Mouse (Mus musculus) liver, embryonic 15.5 days (tissue): ENCODE results near the gene Thtpa. TPM values are rescaled to one million over a fixed set of nuclear protein-coding genes. Genes with fewer than 3 reads are reported as not detected.
A peak's percentile ranks its signal among the peaks of the same experiment; 100 is the strongest.

Experiments
- ATAC-seq: fragments of 200-750 bp; cut with Nextera tagmentation; 2 replicates; pipeline ENCODE4 v1.8.0; 2017; ENCODE audit warnings: moderate number of reproducible peaks, mild to moderate bottlenecking, moderate library complexity; ENCODE audit not compliant: insufficient read depth
- H3K27ac ChIP-seq: fragments of 300-500 bp; sonication (generic); replicated peaks from 2 replicates; pipeline ENCODE4 v1.5.1; 2015; ENCODE audit warnings: mild to moderate bottlenecking, inconsistent platforms
- H3K27me3 ChIP-seq: fragments of 300-500 bp; sonication (generic); 2 replicates; pipeline ENCODE4 v1.6.1; 2015; ENCODE audit warnings: mild to moderate bottlenecking, inconsistent platforms
- H3K36me3 ChIP-seq: fragments of 300-500 bp; sonication (generic); replicated peaks from 2 replicates; pipeline ENCODE4 v1.6.1; 2015; ENCODE audit warnings: moderate library complexity, mild to moderate bottlenecking, inconsistent platforms
- H3K4me1 ChIP-seq: fragments of 300-500 bp; sonication (generic); replicated peaks from 2 replicates; pipeline ENCODE4 v1.6.1; 2015; ENCODE audit warnings: inconsistent platforms
- H3K4me2 ChIP-seq: fragments of 300-500 bp; sonication (generic); 2 replicates; pipeline ENCODE4 v1.6.1; 2015; ENCODE audit warnings: moderate library complexity, mild to moderate bottlenecking, inconsistent platforms
- H3K4me3 ChIP-seq: fragments of 300-500 bp; sonication (generic); replicated peaks from 2 replicates; pipeline ENCODE4 v1.5.1; 2015; ENCODE audit warnings: mild to moderate bottlenecking, inconsistent platforms
- H3K9ac ChIP-seq: fragments of 300-500 bp; sonication (generic); 2 replicates; pipeline ENCODE4 v1.6.1; 2015; ENCODE audit warnings: moderate library complexity, mild to moderate bottlenecking, inconsistent platforms
- H3K9me3 ChIP-seq: fragments of 300-500 bp; sonication (generic); replicated peaks from 2 replicates; pipeline ENCODE4 v1.6.1; 2016; ENCODE audit warnings: inconsistent platforms
- WGBS: fragments of 180-500 bp; shearing (Covaris S2); methylation state at CpG from one replicate; pipeline ENCODE4 v1.1.7; 2015; ENCODE audit warnings: mixed read lengths; ENCODE audit not compliant: insufficient replicate concordance; 5-methylcytosine and 5-hydroxymethylcytosine counted together
- polyA plus RNA-seq: library from polyadenylated mRNA; unstranded; fragments of >200 nt; fragmentation: Nextera tagmentation; extraction: Ambion mirVana; gene quantifications from 2 replicates; pipeline ENCODE4 v1.2.1, GENCODE M21; 2015

The Thtpa gene
- polyA plus RNA-seq, 1 experiment from 2014 or later = 4.4 TPM

- ATAC-seq = peak; percentile 3; the same call in 1 of the 2 replicates
- Histone ChIP-seq H3K27ac (peak overlapping the region; percentile 76), H3K27me3 (0 out of 2 replicates have a peak, but pooled peaks cover 4% of the 10 kb centered on the region), H3K4me3 (peak overlapping the region; percentile 83), H3K9me3 (no peaks in the 10 kb centered on the region), H3K36me3 (peaks cover 15% of the 10 kb centered on the region), H3K4me1 (peaks cover 61% of the 10 kb centered on the region), H3K4me2 (peak overlapping the region; percentile 75), H3K9ac (peak overlapping the region; percentile 74)
- 49% methylated on average over 9 of the region's 9 CpGs for WGBS
These were observed 679 bp downstream of the Thtpa start for GRCm38 (mm10) chr14:55095263-55095662.

DNA sequence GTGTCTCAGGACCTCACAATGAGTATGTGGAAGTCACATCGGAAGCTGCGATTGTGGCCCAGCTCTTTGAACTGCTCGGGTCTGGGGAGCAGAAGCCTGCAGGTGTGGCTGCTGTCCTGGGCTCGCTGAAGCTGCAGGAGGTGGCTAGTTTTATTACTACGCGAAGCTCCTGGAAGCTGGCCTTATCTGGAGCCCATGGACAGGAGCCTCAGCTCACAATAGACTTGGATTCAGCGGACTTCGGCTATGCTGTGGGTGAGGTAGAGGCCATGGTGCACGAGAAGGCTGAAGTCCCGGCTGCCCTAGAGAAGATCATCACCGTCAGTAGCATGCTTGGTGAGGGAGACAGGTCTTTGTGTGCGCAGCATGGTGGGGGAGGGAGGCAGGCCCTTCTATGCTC is 1.1 kb downstream of the Thtpa start:
- H3K9ac ChIP-seq = 0 out of 2 replicates have a peak overlapping the region, but pooled peaks have one; percentile 74
- H3K4me1 ChIP-seq = peaks cover 61% of the 10 kb centered on the region
- H3K27me3 ChIP-seq = 0 out of 2 replicates have a peak, but pooled peaks cover 4% of the 10 kb centered on the region
- peak overlapping the region; percentile 75 for H3K4me2 ChIP-seq
- H3K27ac ChIP-seq = peak overlapping the region; percentile 76
- 50% methylated on average over 12 of the region's 12 CpGs for WGBS
- ATAC-seq = no peak
- no peaks in the 10 kb centered on the region for H3K9me3 ChIP-seq
- H3K36me3 ChIP-seq = peaks cover 18% of the 10 kb centered on the region
- peak overlapping the region; percentile 83 for H3K4me3 ChIP-seq

- no peak overlapping the region for H3K4me3 ChIP-seq
- H3K9ac ChIP-seq = no peak overlapping the region
- peaks cover 24% of the 10 kb centered on the region for H3K36me3 ChIP-seq
- ATAC-seq = no peak
- H3K4me2 ChIP-seq = no peak overlapping the region
- H3K27me3 ChIP-seq = no peaks in the 10 kb centered on the region
- 71% methylated on average over 9 of the region's 9 CpGs for WGBS
- H3K4me1 ChIP-seq = peaks cover 51% of the 10 kb centered on the region
- no peak overlapping the region for H3K27ac ChIP-seq
- no peaks in the 10 kb centered on the region for H3K9me3 ChIP-seq
These were observed 2.0 kb downstream of the Thtpa start for GRCm38 (mm10) chr14:55096573-55097087.

DNA sequence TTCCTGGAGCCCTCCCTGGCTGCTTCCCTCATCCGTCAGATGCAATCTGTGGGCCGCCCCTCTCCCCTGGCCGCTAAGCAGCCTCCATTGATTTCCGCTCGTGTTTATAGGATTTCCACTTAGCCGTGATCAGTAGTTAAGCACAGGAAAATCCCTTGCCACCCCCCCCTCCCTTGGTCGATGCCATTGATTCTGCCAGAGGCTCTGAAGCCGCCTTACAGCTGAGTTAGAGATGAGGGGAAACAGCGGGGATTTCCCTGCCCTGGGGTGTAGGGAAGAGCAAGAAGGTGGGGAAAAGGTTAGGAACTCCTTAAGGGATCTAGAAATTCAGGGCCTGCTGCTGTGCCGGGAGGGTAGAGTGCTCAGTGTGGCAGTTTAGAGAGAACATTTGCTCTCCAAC is 3.1 kb downstream of the Thtpa start:
- H3K27me3 ChIP-seq = no peaks in the 10 kb centered on the region
- 55% methylated on average over 10 of the region's 10 CpGs for WGBS
- H3K36me3 ChIP-seq = peaks cover 24% of the 10 kb centered on the region
- no peaks in the 10 kb centered on the region for H3K9me3 ChIP-seq
- no peak for ATAC-seq
- H3K9ac ChIP-seq = no peak overlapping the region
- H3K4me1 ChIP-seq = peaks cover 42% of the 10 kb centered on the region
- H3K4me2 ChIP-seq = no peak overlapping the region
- H3K27ac ChIP-seq = no peak overlapping the region
- H3K4me3 ChIP-seq = no peak overlapping the region

DNA sequence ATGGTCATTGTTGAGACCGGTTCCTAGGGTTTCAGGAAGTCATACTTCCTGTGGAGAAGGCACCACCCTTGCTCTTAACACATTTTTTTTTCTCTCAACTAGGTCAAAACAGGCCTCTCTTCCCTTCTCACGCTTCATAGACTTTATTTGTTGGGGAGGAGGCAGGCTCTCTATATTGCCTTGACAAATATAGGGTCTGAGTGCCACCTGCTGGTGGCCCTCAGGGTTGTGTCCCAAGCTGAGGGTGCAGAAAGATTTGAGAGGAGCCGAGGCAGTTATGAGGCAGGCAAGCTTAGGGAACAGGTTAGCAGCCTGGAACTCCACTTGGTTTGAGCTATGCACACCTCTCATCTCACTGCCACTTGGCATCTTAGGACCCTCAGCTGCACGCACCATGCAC is 3.5 kb downstream of the Thtpa start:
- H3K4me2 ChIP-seq = no peak overlapping the region
- no peaks in the 10 kb centered on the region for H3K9me3 ChIP-seq
- peaks cover 38% of the 10 kb centered on the region for H3K4me1 ChIP-seq
- H3K36me3 ChIP-seq = peaks cover 27% of the 10 kb centered on the region
- no peak overlapping the region for H3K4me3 ChIP-seq
- H3K27ac ChIP-seq = no peak overlapping the region
- no peaks in the 10 kb centered on the region for H3K27me3 ChIP-seq
- no peak overlapping the region for H3K9ac ChIP-seq
- 47% methylated on average over 4 of the region's 4 CpGs for WGBS
- ATAC-seq = no peak

GRCm38 (mm10) chr14:55101592-55101991 is 7.0 kb downstream of the Thtpa start:
- no peak overlapping the region for H3K27ac ChIP-seq
- no peak overlapping the region for H3K4me2 ChIP-seq
- peaks cover 31% of the 10 kb centered on the region for H3K4me1 ChIP-seq
- no peaks in the 10 kb centered on the region for H3K9me3 ChIP-seq
- WGBS = 44% methylated on average over 4 of the region's 4 CpGs
- no peak for ATAC-seq
- peaks cover 32% of the 10 kb centered on the region for H3K36me3 ChIP-seq
- no peaks in the 10 kb centered on the region for H3K27me3 ChIP-seq
- no peak overlapping the region for H3K4me3 ChIP-seq
- no peak overlapping the region for H3K9ac ChIP-seq

DNA sequence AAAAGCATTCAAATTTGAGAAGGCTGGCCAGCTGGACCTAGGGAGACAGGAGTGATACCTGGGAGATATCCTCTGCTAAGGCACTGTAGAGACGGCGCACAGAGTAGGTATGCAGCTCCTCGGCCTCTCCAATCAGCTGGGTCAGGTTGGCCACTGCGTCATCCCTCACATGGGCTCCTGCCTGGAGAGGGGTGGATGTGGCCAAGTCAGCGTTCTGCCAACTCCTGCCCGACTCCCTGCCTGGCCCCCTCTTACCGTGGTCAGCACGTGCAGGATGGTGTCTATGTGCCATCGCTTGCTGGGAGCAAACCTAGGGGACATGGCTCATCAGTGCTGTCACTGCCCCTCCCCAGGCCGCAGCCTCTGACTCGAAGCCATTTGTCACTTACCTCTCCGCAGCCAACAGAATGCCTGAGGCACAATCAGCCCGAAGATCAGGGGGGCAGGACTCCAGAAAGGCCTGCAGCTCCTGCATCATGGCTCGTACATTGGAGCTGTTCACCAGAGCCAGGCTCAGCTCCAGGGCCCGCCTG is 7.7 kb downstream of the Thtpa start:
- 83% methylated on average over 15 of the region's 15 CpGs for WGBS
- Histone ChIP-seq H3K27me3 (no peaks in the 10 kb centered on the region), H3K4me3 (no peak overlapping the region), H3K9ac (no peak overlapping the region), H3K4me1 (peaks cover 29% of the 10 kb centered on the region), H3K9me3 (no peaks in the 10 kb centered on the region), H3K36me3 (peaks cover 32% of the 10 kb centered on the region), H3K27ac (no peak overlapping the region), H3K4me2 (no peak overlapping the region)
- ATAC-seq = no peak

DNA sequence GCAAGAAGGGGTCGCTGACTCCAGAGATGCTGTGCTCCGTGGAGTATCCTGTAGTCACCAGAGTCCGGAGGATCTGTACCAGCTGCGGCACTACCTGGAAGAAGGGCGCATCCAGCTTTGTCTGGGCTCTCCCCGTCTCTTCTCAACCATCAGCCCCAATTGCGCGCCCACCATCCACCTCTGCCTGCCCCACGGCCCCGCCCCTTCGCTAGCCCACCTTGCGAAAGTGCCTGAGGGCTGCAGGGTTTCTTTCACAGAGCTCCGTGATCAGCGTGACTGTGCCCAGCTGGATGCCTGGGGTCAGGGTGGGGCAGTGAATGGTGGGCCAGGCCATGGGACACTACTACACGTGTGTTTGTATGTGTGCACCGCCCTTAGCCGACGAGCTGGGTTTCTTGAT is 9.8 kb downstream of the Thtpa start:
- Histone ChIP-seq H3K4me1 (peaks cover 24% of the 10 kb centered on the region), H3K36me3 (peaks cover 22% of the 10 kb centered on the region), H3K4me2 (no peak overlapping the region), H3K9me3 (no peaks in the 10 kb centered on the region), H3K4me3 (no peak overlapping the region), H3K27ac (no peak overlapping the region), H3K27me3 (peaks cover 17% of the 10 kb centered on the region), H3K9ac (no peak overlapping the region)
- ATAC-seq = no peak
- 85% methylated on average over 18 of the region's 18 CpGs for WGBS

DNA sequence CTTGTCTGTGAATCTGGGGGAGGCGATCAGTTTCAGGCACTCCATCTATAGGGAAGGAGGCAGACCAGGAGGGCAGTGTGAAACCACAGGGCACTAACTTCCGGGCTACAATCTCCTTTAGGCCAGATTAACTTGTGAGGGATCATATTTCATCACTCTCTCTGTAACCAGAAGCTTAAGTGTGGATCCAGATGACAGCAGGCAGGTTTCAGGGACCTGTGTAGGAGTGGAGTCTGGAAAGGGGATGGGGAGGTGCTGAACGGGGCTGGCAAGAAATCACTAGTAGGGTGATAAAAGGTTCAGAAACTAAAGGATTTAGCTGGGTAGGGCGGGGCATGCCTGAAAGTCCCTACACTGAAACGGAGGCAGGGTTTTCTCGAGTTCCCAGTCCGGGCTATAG is 10.8 kb downstream of the Thtpa start:
- Histone ChIP-seq H3K4me3 (peak overlapping the region; percentile 66), H3K27me3 (peaks cover 27% of the 10 kb centered on the region), H3K9me3 (no peaks in the 10 kb centered on the region), H3K4me1 (peaks cover 24% of the 10 kb centered on the region), H3K9ac (peak overlapping the region; percentile 48; the same call in 1 of the 2 replicates), H3K4me2 (peak overlapping the region; percentile 89), H3K27ac (no peak overlapping the region), H3K36me3 (peaks cover 16% of the 10 kb centered on the region)
- no peak for ATAC-seq
- WGBS = 13% methylated on average over 7 of the region's 7 CpGs

- Histone ChIP-seq H3K9me3 (no peaks in the 10 kb centered on the region), H3K4me2 (peak within 1 kb of the TSS; percentile 89), H3K27me3 (peaks cover 35% of the 10 kb centered on the region), H3K4me1 (peaks cover 24% of the 10 kb centered on the region), H3K27ac (peak within 1 kb of the TSS; percentile 78), H3K9ac (peak within 1 kb of the TSS; percentile 48), H3K4me3 (peak within 1 kb of the TSS; percentile 66), H3K36me3 (peaks cover 10% of the 10 kb centered on the region)
- ATAC-seq = peak; percentile 93
- WGBS = under 1% methylated on average over 39 of the region's 39 CpGs
These were observed 11.5 kb downstream of the Thtpa start, which contains the start of gene Ap1g2 for GRCm38 (mm10) chr14:55105836-55106809. Ap1g2 (minus strand) TSS chr14:55106593.

- H3K4me3 ChIP-seq = no peak overlapping the region
- H3K9ac ChIP-seq = no peak overlapping the region; the same call in 1 of the 2 replicates
- peak overlapping the region; percentile 89 for H3K4me2 ChIP-seq
- ATAC-seq = no peak
- H3K27ac ChIP-seq = peak overlapping the region; percentile 78
- peaks cover 8% of the 10 kb centered on the region for H3K36me3 ChIP-seq
- WGBS = 76% methylated on average over 8 of the region's 8 CpGs
- peaks cover 43% of the 10 kb centered on the region for H3K27me3 ChIP-seq
- H3K9me3 ChIP-seq = no peaks in the 10 kb centered on the region
- peaks cover 24% of the 10 kb centered on the region for H3K4me1 ChIP-seq
These were observed 12.4 kb downstream of the Thtpa start for GRCm38 (mm10) chr14:55106990-55107389.
